Mouse (Mus musculus) spleen, embryonic (tissue): ENCODE measurements at regions not wholly inside any gene's neighbourhood (a gene's known extent, or its start where the extent isn't known, plus 50 kb on each side); places are given as distances from the start of the nearest gene placed in this dataset.
"Not testable (repeated sequence)": the region's sequence is repeated elsewhere in the genome, so short reads cannot be mapped to it uniquely, and the experiment has no call there.

Experiments used
- CTCF ChIA-PET: fragments of 350-600 bp; sonication (Branson Sonifier 250); formaldehyde crosslinking; loops from one replicate; lab custom pipeline; 2022; lab: Charles Lee

DNA sequence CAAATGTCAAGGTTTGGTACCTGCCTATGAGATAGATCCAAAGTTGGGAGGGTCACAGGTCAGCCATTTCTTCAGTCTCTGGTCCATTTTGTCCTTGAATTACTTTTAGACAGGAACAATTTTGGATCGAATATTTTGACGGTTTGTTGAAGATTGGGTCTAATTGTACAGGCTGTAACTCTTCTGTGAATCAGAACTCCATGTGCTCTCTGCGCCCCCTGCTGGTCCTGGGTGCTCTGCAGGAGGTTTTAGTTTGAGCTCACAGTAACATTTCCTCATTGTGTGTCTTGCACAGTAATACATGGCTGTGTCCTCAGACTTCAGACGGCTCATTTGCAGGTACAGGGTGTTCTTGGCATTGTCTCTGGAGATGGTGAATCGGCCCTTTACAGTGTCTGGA lies 158.1 kb downstream of the Adam6a start:
- CTCF ChIA-PET, result not testable (repeated sequence)

DNA sequence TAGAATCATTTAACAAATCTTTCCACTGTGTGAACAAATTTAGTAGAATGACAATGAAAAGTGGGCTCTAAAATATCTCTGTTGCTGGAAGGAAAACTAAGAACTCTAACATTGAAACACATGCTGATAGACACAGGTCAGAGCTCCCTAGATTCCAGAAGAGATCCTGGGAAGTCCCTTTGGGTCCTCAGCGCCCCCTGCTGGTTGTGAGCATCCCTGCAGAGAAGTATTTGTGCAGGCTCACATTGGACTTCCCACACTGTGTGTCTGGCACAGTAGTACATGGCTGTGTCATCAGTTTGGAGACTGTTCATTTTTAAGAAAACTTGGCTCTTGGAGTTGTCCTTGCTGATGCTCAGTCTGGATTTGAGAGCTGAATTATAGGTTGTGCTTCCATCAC lies 172.7 kb downstream of the Adam6a start:
- CTCF ChIA-PET, result interaction anchor here (0.7 kb wide), 1 partner anchor 95 kb away, joined by 6 read pairs; no protein-coding TSS in a partner anchor

DNA sequence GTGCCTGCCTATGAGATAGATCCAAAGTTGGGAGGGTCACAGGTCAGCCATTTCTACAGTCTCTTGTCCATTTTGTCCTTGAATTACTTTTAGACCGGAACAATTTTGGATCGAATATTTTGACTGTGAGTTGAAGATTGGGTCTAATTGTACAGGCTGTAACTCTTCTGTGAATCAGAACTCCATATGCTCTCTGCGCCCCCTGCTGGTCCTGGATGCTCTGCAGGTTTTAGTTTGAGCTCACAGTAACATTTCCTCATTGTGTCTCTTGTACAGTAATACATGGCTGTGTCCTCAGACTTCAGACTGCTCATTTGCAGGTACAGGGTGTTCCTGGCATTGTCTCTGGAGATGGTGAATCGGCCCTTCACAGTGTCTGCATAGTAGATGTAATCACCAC lies 192.1 kb downstream of the Adam6a start:
- CTCF ChIA-PET, result no interaction called here

DNA sequence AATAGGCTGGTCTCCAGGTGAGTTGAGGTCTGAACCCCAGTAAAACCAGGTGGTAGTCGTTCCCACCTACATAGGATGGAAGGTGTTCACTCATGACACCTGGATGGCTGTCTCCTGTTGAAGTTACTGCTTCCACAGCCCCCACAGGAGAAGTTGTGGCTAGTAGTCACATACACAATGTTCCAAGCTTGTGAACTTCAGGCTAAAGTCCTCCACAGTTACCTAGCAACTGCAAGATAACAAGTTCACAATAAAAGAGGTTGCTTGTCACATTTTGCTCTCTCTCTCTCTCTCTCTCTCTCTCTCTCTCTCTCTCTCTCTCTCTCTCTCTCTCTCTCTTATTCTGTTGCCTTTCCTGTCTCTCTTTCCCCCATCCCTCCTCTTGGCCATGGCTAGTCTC lies 202.6 kb downstream of the Adam6a start:
- CTCF ChIA-PET, result no interaction called here

DNA sequence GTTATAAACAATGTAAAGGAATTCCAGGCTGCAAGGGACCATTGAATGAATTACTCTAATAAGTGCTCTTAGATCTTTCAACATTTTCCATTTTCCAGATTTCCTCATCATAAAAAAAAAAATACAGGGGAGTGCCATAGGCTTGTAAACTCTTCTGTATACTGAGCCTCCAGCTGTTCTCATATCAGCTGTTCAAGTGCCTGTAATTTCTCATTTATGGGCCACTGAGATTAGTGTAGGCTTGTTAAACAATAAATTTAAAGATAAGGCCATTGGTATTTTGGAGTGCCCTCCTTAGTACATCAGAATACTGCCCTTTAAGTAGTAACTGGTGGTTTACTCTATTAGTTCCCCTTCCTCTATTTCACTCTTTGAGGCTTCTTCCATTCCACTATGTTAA lies 204.3 kb downstream of the Adam6a start:
- CTCF ChIA-PET, result no interaction called here

DNA sequence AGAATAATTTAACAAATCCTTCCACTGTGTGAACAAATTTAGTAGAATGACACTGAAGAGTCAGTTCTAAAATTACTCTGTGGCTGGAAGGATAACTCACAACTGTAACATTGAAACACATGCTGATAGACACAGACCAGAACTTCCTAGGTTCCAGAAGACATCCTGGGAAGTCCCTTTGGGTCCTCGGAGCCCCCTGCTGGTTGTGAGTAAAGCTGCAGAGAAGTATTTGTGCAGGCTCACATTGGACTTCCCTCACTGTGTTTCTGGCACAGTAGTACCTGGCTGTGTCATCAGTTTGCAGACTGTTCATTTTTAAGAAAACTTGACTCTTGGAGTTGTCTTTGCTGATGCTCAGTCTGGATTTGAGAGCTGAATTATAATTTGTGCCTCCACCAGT lies 225.9 kb downstream of the Adam6a start:
- CTCF ChIA-PET, result no interaction called here

DNA sequence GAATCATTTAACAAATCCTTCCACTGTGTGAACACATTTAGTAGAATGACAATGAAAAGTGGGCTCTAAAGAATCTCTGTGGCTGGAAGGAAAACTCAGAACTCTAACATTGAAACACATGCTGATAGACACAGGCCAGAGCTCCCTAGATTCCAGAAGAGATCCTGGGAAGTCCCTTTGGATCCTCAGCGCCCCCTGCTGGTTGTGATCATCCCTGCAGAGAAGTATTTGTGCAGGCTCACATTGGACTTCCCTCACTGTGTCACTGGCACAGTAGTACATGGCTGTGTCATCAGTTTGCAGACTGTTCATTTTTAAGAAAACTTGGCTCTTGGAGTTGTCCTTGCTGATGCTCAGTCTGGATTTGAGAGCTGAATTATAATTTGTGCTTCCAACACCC lies 252.2 kb downstream of the Adam6a start:
- CTCF ChIA-PET, result not testable (repeated sequence)

DNA sequence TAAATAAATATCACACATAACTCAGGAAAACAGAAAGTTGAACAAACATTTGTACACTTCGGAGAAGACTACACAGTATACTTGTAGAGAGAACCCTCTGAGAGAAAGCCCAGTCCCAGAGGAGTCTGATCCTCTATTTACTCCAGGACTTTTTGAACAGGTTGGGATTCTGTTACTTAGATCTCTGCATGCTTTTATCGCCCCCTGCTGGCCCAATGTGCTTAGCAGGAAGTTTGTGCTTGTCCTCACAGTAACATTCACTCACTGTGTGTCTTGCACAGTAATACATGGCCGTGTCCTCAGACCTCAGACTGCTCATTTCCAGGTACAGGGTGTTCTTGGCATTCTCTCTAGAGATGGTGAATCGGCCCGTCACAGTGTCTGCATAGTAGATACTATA lies 282.7 kb downstream of the Adam6a start:
- CTCF ChIA-PET, result no interaction called here

DNA sequence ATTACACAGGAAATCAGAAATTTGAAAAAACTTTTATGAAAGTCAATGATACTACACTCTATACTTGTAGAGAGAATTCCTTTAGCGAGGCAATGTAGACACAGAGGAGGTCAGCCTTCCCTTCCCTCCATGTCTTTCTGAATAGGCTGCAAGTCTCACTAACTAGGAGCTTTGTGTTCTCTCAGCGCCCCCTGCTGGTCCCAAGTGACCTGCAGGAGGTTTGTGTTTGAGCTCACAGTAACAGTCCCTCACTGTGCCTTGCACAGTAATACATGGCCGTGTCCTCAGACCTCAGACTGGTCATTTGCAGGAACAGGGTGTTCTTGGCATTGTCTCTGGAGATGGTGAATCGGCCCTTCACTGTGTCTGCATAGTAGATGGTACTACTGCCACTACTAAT lies 315.2 kb downstream of the Adam6a start:
- CTCF ChIA-PET, result no interaction called here

DNA sequence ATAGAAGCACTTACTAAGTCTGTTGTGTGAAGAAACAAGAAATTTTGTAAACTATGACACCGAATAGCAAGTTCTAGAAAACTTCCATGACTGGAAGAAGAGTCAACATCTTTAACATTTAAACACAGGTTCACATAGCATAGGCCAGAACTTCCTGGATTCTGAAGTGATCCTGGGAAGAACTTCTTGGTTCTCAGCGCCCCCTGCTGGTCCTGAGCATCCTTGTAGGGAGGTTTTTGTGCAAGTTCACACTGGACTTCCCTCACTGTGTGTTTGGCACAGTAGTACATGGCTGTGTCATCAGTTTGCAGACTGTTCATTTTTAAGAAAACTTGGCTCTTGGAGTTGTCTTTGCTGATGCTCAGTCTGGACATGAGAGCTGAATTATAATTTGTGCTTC lies 335.1 kb downstream of the Adam6a start:
- CTCF ChIA-PET, result no interaction called here

DNA sequence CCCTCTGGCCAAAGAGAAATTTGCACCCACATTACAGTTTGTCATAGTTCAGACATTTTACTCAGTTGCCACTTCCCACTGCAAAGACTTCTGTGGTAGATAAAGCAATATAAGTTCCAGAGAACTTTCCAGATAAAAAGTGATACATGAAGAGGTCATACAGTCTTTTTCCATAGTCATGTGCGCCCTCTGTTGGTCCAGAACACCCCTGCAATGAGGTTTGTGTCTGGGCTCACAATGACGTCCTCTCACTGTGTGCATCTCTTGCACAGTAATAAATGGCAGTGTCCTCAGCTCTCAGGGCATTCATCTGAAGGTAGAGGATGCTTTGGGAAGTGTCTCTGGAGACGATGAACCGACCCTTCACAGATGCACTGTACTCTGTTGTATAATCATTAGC lies 352.4 kb downstream of the Adam6a start:
- CTCF ChIA-PET, result no interaction called here

DNA sequence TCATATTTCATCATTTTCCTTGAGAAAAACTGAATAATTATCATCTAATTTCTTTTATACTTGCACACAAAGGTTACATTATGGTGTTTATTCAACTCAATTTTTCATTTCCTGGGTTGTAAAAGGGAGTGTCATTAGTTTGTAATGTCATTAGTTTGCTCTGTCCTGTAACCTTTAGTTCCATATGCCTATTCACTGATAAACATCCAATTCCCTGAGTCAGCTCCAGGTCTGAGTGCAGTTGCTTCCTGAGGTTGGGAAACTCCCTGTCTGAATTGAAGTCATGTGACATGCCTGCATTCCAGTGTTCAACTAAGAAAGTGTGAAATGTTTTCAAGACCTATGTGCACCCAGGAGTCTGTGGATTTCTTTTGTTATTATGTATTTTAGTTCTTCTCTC lies 362.8 kb downstream of the Adam6a start:
- CTCF ChIA-PET, result no interaction called here

DNA sequence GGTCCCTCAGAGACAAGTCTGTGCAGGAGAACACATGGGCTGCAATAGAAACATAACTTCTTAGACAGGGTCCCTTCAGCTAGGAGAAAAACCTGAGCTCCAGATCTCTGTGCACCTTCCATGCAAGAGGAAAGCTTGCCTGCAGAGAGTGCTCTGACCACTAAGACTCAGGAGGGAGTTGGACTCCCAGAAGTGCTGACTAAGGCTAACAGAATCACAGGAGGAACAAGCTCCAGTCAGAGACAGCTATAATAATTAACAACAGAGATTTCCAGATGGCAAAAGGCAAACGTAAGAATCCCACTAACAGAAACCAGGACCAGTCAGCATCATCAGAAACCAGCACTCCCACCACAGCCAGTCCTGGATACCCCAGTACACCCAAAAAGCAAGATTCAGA lies 364.0 kb downstream of the Adam6a start:
- CTCF ChIA-PET, result no interaction called here

DNA sequence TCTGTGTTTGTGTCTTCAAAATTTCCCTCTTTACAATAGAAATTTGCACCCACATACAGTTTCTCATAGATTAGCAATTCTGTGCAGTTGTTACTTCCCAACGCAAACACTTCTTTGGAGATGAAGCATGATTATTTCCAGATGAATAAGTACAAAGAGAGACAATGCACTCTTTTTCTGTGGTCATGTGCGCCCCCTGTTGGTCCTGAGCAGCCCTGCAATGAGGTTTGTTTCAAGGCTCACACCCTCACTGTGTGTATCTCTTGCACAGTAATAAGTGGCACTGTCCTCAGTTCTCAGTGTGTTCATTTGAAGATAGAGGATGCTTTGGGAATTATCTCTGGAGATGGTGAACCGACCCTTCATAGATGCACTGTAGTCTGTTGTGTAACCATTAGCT lies 368.1 kb downstream of the Adam6a start:
- CTCF ChIA-PET, result no interaction called here

DNA sequence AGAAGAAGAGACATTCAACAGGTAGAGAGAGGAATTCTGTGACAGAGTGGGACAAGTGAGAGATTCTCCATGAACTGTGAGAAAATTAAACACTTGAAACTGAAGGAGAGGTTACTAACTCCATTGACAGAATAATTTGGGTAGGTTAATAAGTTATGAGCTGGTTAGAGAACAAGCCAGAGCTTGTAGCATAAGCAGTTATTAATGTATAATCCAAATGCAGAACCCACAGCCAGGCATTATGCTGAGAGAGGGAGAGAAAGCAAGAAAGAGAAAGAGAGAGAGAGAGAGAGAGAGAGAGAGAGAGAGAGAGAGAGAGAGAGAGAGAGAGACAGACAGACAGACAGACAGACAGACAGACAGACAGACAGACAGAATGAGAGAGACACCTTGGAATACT lies 397.0 kb downstream of the Adam6a start:
- CTCF ChIA-PET, result no interaction called here

DNA sequence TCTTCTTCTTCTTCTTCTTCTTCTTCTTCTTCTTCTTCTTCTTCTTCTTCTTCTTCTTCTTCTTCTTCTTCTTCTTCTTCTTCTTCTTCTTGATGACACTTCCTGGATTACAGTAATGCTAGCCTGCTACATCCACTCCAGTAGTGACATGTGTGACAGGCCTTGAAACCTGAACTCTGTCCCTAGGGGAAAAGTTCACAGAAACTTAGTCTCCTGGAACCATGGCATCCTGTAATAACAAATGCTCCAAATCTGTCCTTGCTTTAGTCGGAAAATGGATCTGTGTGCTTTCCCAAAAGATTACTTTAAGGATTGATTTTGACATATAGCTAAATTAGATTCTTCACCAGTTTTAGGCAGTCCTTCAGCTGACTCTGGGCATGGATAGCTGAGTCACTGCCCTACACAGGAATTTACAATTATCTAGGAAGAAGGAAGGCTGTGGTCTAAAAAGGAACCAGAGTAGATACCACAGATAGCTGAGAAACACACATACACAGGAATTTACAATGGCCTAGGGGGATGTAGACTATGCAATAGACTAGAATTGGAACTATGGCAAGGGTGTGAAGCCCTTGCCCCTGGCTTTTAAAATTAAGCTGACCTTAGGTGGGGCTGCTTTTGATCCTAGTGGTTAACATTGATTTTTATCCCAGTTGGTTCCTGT lies 400.1 kb downstream of the Adam6a start:
- CTCF ChIA-PET, result not testable (repeated sequence)

DNA sequence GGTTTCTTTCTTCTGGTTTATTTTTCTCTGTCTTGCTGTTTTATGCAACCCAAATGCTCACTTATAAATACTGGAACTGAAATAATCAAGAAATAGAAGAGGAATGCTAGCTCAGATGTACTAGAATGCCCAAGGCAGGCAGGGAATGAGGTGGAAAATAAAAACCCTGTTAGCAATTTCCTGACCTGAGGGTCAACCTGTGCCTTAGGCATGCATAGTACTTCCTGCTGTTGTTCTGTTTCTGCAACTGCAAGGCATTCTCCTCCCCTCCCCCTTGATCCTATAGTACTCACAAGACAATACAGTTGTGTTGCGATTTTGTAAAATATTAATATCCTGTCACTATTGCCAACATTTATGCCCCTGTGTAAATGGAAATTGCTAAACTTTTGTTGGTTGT lies 402.1 kb downstream of the Adam6a start:
- CTCF ChIA-PET, result not testable (repeated sequence)

DNA sequence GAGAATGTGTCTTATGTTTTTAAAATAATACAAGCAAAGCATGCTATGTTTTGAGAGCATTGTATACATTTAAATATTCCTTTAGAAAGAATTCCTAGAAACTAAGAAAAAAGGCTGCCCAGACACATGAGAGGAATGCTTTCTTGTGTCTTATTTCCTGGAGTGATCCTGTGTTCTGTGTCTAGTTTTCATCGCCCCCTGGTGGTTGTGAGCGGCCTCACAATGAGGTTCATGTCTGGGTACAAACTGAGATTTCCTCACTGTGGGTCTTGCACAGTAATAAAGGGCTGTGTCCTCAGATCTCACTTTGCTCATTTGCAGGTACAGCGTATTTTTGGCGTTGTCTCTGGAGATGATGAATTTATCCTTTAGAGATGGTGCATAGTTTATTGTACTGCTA lies 404.3 kb downstream of the Adam6a start:
- CTCF ChIA-PET, result not testable (repeated sequence)

DNA sequence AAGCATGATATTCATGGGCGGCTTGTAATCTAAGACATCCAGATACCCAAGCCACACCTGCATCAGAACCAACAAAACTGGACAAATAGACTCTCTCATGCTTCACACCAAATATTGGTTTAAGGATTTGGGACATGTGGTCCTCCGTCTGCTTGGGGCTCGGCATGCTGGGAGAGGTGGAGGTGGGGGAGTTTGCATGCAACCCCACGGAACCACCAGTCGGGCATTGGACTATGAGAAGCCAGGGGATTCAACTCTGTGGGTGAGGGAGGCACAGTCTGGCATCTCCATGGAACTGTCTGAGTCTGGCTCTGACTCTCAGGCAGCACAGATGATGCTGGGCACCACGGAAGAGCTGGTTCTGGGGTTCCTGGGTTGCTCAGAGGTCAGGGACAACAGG lies 430.6 kb downstream of the Adam6a start:
- CTCF ChIA-PET, result no interaction called here

DNA sequence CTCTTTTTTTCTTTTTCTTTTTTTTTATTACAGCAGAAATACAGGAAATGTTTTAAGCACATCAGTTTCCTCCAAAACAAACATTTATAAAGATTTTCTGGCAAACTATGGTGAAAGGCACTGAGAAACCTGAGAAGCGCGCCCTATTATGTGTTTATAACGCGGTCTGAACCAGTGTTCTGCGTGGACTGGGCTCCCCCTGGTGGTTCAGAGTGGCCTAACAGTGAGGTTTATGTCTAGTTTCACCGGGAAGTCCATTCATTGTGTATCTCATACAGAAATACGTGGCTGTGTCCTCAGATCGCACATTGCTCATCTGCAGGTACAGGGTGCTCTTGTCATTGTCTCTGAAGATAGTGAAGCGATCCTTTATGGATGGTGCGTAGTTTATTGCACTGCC lies 437.9 kb downstream of the Adam6a start:
- CTCF ChIA-PET, result not testable (repeated sequence)

DNA sequence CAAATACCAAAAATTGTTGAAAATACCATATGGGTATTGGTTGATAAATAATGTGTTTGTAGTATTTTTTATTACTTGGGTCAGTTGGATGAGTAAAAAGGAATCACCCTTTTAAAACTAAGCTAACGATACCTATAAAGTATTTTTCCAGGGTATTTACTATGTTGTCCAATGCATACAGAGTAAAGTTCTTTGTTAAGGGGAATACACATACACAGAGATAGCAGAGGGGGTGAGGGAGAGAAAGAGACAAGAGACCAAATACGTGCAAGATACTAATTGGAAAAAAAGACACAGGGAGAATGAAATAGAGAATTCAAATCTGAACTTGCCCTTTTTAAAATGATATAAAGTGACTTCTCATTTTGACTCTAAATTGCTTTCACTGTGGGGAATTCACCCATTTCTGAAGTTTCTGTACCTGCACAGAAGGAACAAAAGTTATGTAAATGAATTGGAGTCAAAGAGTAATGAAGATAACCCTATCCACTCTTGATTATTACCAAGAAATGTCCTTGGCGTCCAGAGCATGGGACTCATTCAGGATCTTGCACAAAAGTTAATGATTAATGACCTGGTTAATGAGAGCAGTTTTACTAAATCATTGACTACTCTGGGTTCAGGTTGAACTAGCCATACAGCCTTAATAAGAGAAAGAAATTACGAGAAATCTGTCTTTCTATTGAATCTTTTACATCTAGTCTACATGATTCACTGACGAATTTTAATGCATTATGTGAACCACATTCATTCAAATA lies 443.7 kb downstream of the Adam6a start:
- CTCF ChIA-PET, result no interaction called here

DNA sequence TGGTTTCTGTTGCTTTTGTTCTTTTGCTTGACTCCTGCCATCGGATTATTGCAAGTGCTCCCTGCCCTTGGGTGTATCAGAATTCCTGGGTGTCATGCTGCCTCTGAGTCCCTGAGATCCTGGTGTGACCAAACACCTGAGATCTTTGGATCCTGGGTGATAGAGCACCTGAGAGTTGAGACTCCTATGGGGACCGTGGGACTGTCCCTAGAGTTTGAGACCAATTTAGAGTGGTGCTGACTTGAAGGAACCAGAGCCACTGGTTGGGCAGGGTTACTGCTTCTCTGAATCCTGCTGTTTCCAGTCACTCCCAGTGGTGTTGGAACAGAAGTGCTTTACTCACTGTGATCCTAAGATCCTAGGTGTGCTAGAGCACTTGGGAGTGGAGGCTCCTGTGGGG lies 448.7 kb downstream of the Adam6a start:
- CTCF ChIA-PET, result no interaction called here

DNA sequence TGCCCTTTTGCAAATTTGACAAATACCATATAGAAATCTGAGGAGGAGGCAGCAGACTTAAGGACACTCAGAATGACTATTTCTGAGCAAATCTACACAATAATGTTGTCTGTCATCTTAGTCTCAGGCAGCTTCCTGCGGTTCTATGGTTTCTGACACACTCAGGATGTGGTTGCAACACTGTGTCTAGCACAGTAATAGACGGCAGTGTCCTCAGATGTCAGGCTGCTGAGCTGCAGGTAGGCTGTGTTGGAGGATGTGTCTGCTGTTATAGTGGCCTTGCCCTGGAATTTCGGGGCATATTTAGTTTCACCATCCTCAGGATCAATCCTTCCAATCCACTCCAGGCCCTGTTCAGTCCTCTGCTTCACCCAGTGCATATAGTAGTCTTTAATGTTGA lies 450.6 kb downstream of the Adam6a start:
- CTCF ChIA-PET, result not testable (repeated sequence)

DNA sequence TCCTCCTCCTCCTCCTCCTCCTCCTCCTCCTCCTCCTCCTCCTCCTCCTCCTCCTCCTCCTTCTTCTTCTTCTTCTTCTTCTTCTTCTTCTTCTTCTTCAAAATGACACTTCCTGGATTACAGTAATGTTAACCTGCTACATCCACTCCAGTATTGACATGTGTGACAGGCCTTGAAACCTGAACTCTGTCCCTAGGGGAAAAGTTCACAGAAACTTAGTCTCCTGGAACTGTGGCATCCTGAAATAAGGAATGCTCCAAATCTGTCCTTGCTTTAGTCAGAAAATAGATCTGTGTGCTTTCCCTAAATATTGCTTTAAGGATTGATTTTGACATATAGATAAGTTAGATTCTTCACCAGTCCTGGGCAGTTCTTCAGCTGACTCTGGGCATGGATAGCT lies 464.8 kb downstream of the Adam6a start:
- CTCF ChIA-PET, result not testable (repeated sequence)
